7 mouse cellular contexts compared by ENCODE assay signal in genomic region chr7:93080731-93081430, GRCm38 (mm10). TPM values are rescaled to one million over a fixed set of nuclear protein-coding genes. Genes with fewer than 3 reads are reported as not detected.
A peak's percentile ranks its signal among the peaks of the same experiment; 100 is the strongest.
DNase-seq lines count a peak whose midpoint lies in the region; ATAC-seq and TF ChIP-seq lines count a peak whose summit lies in the region.

No protein-coding gene starts in this region.

- WGBS in lung, embryonic 14.5 days, result under 1% methylated on average over 45 of the region's 45 CpGs
- WGBS in heart, embryonic 14.5 days, result under 1% methylated on average over 44 of the region's 45 CpGs
- WGBS in liver, embryonic 15.5 days (ENCODE audit: insufficient replicate concordance), result under 1% methylated on average over 45 of the region's 45 CpGs

- peak overlapping the region; percentile 81 for H3K4me2 ChIP-seq in lung, embryonic 14.5 days
- H3K4me2 ChIP-seq in heart, embryonic 14.5 days (ENCODE audit: low read length), result peak overlapping the region; percentile 85
- H3K4me2 ChIP-seq in liver, embryonic 15.5 days, result peak overlapping the region; percentile 66

- peaks cover 23% of the 10 kb centered on the region; the same call in 1 of the 2 replicates for H3K27me3 ChIP-seq in lung, embryonic 14.5 days (ENCODE audit: insufficient read depth, low read length)
- H3K27me3 ChIP-seq in heart, embryonic 14.5 days (ENCODE audit: control insufficient read depth, insufficient read depth, low read length), result peaks cover 34% of the 10 kb centered on the region
- H3K27me3 ChIP-seq in liver, embryonic 15.5 days, result peaks cover 50% of the 10 kb centered on the region

- no peak for TF ChIP-seq CTCF in lung, embryonic 14.5 days (IDR thresholded peaks at IDR 0.05; ENCODE audit: low read depth)

- ATAC-seq in lung, embryonic 14.5 days (ENCODE audit: insufficient read depth), result peak; percentile 9; the same call in 1 of the 2 replicates
- ATAC-seq in common myeloid progenitor, adult 5-6 weeks (replicated peaks; ENCODE audit: low read depth, poor library complexity, severe bottlenecking), result peak; percentile 52
- peak; percentile 34; the same call in 1 of the 2 replicates for ATAC-seq in heart, embryonic 14.5 days (ENCODE audit: insufficient number of reproducible peaks, insufficient read depth, low FRiP score, low read depth)
- no peak for ATAC-seq in liver, embryonic 15.5 days (ENCODE audit: insufficient read depth)

- no peaks in the 10 kb centered on the region for H3K36me3 ChIP-seq in lung, embryonic 14.5 days (ENCODE audit: insufficient read depth)
- no peaks in the 10 kb centered on the region for H3K36me3 ChIP-seq in heart, embryonic 14.5 days (ENCODE audit: control insufficient read depth, insufficient read depth, low read length)
- no peaks in the 10 kb centered on the region for H3K36me3 ChIP-seq in liver, embryonic 15.5 days (replicated peaks)

- peak overlapping the region; percentile 56 for H3K4me3 ChIP-seq in lung, embryonic 14.5 days (ENCODE audit: low read depth, low read length)
- H3K4me3 ChIP-seq in heart, embryonic 14.5 days (ENCODE audit: control insufficient read depth in 1 of 2, insufficient read depth in 1 of 2, low read depth in 1 of 2, low read length in 2 of 2), result peak overlapping the region; percentile 61 to 62
- peak overlapping the region; percentile 47 for H3K4me3 ChIP-seq in liver, embryonic 15.5 days (replicated peaks)

- no peak for DNase-seq in lung, embryonic 14.5 days
- DNase-seq in lung, postnatal 14 days, result no peak
- peak; percentile 50 for DNase-seq in testis, postnatal 10 days (ENCODE audit: low spot score)
- no peak for DNase-seq in c-Kit-positive CD71-positive TER-119-positive erythroid progenitor cells, embryonic 14.5 days (ENCODE audit: low spot score)

- H3K9me3 ChIP-seq in lung, embryonic 14.5 days (ENCODE audit: low read depth, low read length), result no peaks in the 10 kb centered on the region
- H3K9me3 ChIP-seq in heart, embryonic 14.5 days (ENCODE audit: control insufficient read depth, low read length), result no peaks in the 10 kb centered on the region
- no peaks in the 10 kb centered on the region for H3K9me3 ChIP-seq in liver, embryonic 15.5 days (replicated peaks)

- H3K27ac ChIP-seq in lung, embryonic 14.5 days (ENCODE audit: low read depth), result no peak overlapping the region
- no peak overlapping the region for H3K27ac ChIP-seq in heart, embryonic 14.5 days (replicated peaks in 1 of 2; ENCODE audit: control insufficient read depth in 1 of 2, insufficient read depth in 1 of 2, low read depth in 2 of 2, low read length in 2 of 2)
- H3K27ac ChIP-seq in liver, embryonic 15.5 days (replicated peaks), result no peak overlapping the region

- no peaks in the 10 kb centered on the region for H3K4me1 ChIP-seq in lung, embryonic 14.5 days (ENCODE audit: insufficient read depth)
- H3K4me1 ChIP-seq in heart, embryonic 14.5 days (ENCODE audit: control insufficient read depth in 2 of 2, insufficient read depth in 2 of 2, low read length in 2 of 2), result peaks cover 0 to 3% of the 10 kb centered on the region in 2 experiments; a peak in 1 of 4 replicates
- peaks cover 7% of the 10 kb centered on the region; the same call in 1 of the 2 replicates for H3K4me1 ChIP-seq in liver, embryonic 15.5 days (replicated peaks)

- peak overlapping the region; percentile 55 for H3K9ac ChIP-seq in lung, embryonic 14.5 days
- H3K9ac ChIP-seq in heart, embryonic 14.5 days (ENCODE audit: low read length), result peak overlapping the region; percentile 69
- H3K9ac ChIP-seq in liver, embryonic 15.5 days, result no peak overlapping the region

RNA-seq across cellular contexts. Expression of gene Fam181b, which starts 1.2 kb away (rescaled TPM):
- 4.3 and 4.4 TPM in 2 replicates for polyA plus RNA-seq in lung, embryonic 14.5 days (2014; fragmentation: Nextera tagmentation; extraction: Ambion mirVana)
- total RNA-seq in common myeloid progenitor, adult 5-6 weeks (2017), result not detected in 2 replicates
- 2.9 and 3.1 TPM in 2 replicates for polyA plus RNA-seq in heart, embryonic 14.5 days (2014; fragmentation: Nextera tagmentation; extraction: Ambion mirVana)
- polyA plus RNA-seq in liver, embryonic 15.5 days (2015; fragmentation: Nextera tagmentation; extraction: Ambion mirVana), result 0.18 TPM in 1 of 2 replicates, not detected in the other
